Mouse (Mus musculus): ENCODE data around the gene Larp1b. TPM values are rescaled to one million over a fixed set of nuclear protein-coding genes. Genes with fewer than 3 reads are reported as not detected.

Gene Larp1b
- polyA plus RNA-seq, 1 experiment: 21.8 TPM

DNA sequence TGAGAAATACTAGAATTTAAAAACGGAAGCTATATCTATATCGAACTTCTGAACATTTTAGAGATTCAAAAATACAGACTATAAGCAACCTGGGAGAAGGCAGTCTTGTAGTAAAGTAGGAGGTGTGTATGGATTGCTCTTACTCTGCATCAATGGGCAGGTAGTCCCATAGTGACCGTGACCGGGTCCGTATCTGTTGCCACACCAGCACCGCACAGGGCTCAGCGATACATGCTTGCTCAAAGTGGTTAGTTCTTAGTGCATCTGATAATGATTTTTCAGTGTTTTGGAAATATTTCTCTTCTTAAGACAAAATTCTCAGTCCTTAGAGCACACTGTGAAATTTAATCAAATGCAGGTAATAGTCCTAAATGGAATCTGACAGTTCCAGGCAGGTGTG lies 62.8 kb downstream of the Larp1b start:
- H3K27ac ChIP-seq (ENCODE audit: insufficient read depth, low read length): no peak overlapping the region
- no peaks in the 10 kb centered on the region for H3K4me1 ChIP-seq (ENCODE audit: control insufficient read depth, insufficient read depth, low read length)
- TF ChIP-seq POLR2A (IDR thresholded peaks at IDR 0.05; ENCODE audit: extremely low read depth, insufficient read depth, low read length): no peak
- TF ChIP-seq CTCF (IDR thresholded peaks at IDR 0.05; ENCODE audit: extremely low read depth, insufficient read depth, low read length): no peak
- H3K4me3 ChIP-seq (ENCODE audit: insufficient read depth, low read length): no peak overlapping the region

DNA sequence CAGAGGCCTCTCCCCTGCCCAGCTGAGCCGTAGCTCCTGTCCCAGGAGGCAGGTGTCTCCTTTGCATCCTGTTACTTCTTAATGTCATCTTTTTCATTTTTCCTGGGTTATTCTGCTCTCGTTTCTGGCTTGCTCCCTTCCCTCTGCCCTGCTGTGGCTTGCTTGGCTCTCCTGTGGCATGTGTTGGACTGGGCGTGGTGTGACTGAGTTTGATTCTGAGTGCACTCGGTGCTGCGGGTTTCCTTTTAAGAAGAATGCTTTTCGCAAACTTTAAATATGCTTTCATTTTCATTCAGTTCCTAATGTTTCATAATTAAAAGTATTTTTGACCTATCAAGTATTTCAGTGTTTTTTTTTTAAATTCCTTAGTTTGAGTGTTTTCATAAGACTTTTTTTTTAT lies 65.3 kb downstream of the Larp1b start:
- TF ChIP-seq POLR2A (IDR thresholded peaks at IDR 0.05; ENCODE audit: extremely low read depth, insufficient read depth, low read length) (no peak), CTCF (IDR thresholded peaks at IDR 0.05; ENCODE audit: extremely low read depth, insufficient read depth, low read length) (no peak)
- Histone ChIP-seq H3K4me1 (ENCODE audit: control insufficient read depth, insufficient read depth, low read length) (no peaks in the 10 kb centered on the region), H3K27ac (ENCODE audit: insufficient read depth, low read length) (no peak overlapping the region), H3K4me3 (ENCODE audit: insufficient read depth, low read length) (no peak overlapping the region)

DNA sequence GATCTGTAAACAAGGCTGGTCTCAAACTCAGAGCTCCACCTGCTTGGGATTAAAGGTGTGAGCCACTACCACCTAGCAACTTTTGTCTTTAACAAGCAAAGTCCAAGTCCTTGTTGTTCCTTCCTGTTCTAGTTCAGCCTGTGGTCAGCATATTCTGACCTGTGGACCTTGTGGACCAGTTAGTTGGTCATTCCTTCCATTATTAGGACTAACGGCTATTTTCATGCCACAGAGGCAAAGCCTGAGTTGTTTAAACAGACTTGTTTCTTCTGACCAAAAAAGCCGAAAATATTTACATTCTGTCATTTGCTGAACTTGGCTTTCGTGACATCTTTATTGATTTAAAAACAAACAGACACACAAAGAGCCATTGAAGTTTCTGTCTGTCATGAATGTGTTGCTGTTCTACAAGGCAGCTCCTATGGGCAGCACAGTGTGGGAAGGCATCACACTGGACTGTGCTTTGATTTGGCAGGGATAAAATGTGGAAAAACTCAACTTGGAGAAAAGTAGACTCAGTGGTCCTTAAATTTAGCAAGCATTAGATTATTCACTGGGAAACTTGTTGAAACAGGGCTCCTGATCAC lies 68.5 kb downstream of the Larp1b start:
- H3K4me3 ChIP-seq (ENCODE audit: insufficient read depth, low read length): no peak overlapping the region
- peaks cover 1% of the 10 kb centered on the region; the same call in 1 of the 2 replicates for H3K4me1 ChIP-seq (ENCODE audit: control insufficient read depth, insufficient read depth, low read length)
- H3K27ac ChIP-seq (ENCODE audit: insufficient read depth, low read length): no peak overlapping the region
- TF ChIP-seq CTCF (IDR thresholded peaks at IDR 0.05; ENCODE audit: extremely low read depth, insufficient read depth, low read length) (no peak), POLR2A (IDR thresholded peaks at IDR 0.05; ENCODE audit: extremely low read depth, insufficient read depth, low read length) (no peak)

DNA sequence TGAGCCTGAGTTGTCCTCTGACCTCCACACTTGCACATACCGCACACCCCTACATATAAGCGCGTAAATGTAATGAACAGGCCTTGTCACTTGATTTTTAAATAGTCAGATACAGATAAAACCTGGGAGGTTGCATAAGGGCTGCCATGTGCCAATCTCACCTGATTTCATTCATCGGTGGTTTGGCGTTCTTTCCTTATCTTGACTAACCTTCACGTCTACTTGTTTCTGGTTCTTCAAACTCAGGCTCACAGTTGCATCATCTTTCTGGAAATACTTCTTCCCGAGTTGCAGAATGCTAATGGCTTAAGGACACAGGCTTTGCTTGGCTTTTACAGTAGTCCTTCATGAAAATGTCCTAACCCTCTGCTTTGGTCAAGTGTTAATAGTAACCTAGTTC lies 71.1 kb downstream of the Larp1b start:
- Histone ChIP-seq H3K4me3 (ENCODE audit: insufficient read depth, low read length) (no peak overlapping the region), H3K27ac (ENCODE audit: insufficient read depth, low read length) (no peak overlapping the region), H3K4me1 (ENCODE audit: control insufficient read depth, insufficient read depth, low read length) (peaks cover 1% of the 10 kb centered on the region; the same call in 1 of the 2 replicates)
- TF ChIP-seq POLR2A (IDR thresholded peaks at IDR 0.05; ENCODE audit: extremely low read depth, insufficient read depth, low read length) (no peak), CTCF (IDR thresholded peaks at IDR 0.05; ENCODE audit: extremely low read depth, insufficient read depth, low read length) (no peak)

DNA sequence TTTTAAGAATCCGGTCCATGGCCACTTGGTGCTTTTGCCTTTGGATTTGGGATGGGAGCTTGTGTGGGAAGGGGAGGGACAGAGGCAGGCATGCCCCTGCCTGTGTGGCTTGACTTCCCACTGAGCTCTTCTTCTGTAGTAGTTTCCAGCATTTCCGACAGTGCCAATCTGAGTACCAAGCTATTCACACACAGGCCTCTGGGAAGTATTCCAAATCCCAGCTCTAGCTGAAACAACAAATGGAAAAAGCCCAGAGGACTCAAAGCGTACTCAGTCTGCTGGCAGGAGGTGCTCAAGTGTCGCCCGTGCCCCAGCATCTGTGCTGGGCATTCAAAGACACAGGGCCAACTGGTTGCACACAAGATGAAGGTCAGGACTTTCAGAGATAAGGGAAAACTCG lies 72.4 kb downstream of the Larp1b start:
- Histone ChIP-seq H3K4me3 (ENCODE audit: insufficient read depth, low read length) (no peak overlapping the region), H3K27ac (ENCODE audit: insufficient read depth, low read length) (no peak overlapping the region), H3K4me1 (ENCODE audit: control insufficient read depth, insufficient read depth, low read length) (peaks cover 1% of the 10 kb centered on the region; the same call in 1 of the 2 replicates)
- TF ChIP-seq POLR2A (IDR thresholded peaks at IDR 0.05; ENCODE audit: extremely low read depth, insufficient read depth, low read length) (no peak), CTCF (IDR thresholded peaks at IDR 0.05; ENCODE audit: extremely low read depth, insufficient read depth, low read length) (no peak)

DNA sequence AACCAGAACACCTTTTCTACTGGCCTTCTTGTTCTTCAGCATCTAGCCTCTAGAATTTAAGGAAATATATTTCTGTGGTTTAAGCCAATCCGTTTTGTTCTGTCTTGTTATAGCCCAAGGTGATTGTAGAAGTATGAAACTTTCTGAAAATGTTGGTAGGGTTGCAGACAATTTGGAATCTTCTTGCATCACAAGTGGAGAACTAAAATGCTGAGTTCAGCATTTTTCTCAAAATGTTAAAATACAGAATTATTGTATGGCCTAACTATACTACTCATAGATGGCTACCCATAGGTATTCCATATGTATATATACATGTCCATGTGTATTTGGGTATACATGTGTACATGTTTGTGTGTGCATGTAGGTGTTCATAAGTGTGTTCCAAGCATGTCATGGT lies 81.1 kb downstream of the Larp1b start:
- Histone ChIP-seq H3K27ac (ENCODE audit: insufficient read depth, low read length) (no peak overlapping the region), H3K4me3 (ENCODE audit: insufficient read depth, low read length) (no peak overlapping the region), H3K4me1 (ENCODE audit: control insufficient read depth, insufficient read depth, low read length) (no peaks in the 10 kb centered on the region)
- TF ChIP-seq CTCF (IDR thresholded peaks at IDR 0.05; ENCODE audit: extremely low read depth, insufficient read depth, low read length) (no peak), POLR2A (IDR thresholded peaks at IDR 0.05; ENCODE audit: extremely low read depth, insufficient read depth, low read length) (no peak)

DNA sequence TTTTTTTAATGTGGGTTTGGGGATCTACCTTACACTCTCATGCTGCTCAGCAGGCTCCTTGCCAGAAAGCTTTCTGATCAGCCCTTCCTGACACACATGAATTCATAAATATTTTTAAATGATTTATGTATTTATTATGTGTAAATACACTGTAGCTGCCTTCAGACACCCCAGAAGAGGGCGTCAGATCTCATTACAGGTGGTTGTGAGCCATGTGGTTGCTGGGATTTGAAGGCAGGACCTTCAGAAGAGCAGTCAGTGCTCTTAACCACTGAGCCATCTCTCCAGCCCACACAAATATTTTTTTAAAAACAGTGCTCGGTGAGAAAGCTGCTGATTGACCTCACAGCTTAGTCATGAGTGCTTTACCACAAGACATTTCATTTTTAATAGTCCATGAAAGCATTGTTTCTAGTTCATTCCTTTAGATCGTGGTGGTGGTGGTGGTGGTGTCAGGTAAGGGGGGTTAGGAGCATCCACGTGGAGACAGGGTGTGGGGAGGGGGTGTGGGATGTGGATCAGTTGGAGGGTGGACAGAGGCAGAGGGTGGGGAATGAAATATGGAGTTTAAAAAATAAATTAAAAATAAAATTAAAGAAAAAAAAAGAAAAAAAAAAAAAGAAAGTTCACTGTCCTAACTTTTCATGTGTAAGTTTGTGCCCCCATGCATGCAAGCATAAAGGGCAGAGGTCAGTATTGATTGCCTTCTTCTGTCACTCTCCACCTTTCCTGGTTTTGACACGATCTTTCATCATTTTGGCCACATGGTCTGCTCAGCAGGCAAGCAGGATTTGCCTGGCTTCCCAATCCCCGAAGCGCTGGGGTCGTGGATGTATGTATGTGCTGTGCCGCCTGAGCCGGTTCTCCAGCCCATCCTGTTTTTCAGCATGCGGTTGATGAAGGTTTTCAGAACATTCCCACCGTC lies 81.9 kb downstream of the Larp1b start:
- Histone ChIP-seq H3K27ac (ENCODE audit: insufficient read depth, low read length) (no peak overlapping the region), H3K4me1 (ENCODE audit: control insufficient read depth, insufficient read depth, low read length) (no peaks in the 10 kb centered on the region), H3K4me3 (ENCODE audit: insufficient read depth, low read length) (no peak overlapping the region)
- no peak for TF ChIP-seq POLR2A (IDR thresholded peaks at IDR 0.05; ENCODE audit: extremely low read depth, insufficient read depth, low read length)
- TF ChIP-seq CTCF (IDR thresholded peaks at IDR 0.05; ENCODE audit: extremely low read depth, insufficient read depth, low read length): no peak

DNA sequence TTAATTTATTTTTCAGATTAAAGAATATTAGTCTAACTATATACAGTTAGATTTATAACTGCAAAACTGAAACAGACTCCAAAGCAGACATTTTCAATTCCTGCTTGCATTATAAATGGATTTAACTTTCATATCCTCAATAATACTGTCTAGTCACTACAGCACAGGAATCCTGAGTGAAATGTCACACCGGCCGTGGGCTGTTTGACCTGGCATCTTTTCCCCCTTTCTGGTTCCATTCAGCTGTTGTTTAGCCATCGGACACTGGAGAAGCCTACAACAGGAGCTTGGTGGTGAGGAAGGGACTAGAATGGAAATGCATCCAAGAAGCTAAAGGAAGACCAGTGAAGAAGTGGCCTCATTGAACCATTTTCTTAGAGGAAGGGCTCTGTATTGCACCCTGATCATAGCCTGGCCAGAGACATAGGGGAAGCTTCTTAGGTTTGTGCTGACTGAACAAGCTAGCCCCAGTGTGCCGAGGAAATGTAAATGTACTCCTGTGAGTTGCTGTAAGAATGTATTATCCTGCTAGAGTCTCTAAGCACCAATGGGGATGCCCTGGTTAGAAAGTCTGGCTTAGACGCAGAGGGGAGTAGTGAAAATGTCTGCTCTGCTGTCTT lies 88.8 kb downstream of the Larp1b start:
- TF ChIP-seq POLR2A (IDR thresholded peaks at IDR 0.05; ENCODE audit: extremely low read depth, insufficient read depth, low read length) (no peak), CTCF (IDR thresholded peaks at IDR 0.05; ENCODE audit: extremely low read depth, insufficient read depth, low read length) (no peak)
- Histone ChIP-seq H3K4me1 (ENCODE audit: control insufficient read depth, insufficient read depth, low read length) (no peaks in the 10 kb centered on the region), H3K27ac (ENCODE audit: insufficient read depth, low read length) (no peak overlapping the region), H3K4me3 (ENCODE audit: insufficient read depth, low read length) (no peak overlapping the region)

DNA sequence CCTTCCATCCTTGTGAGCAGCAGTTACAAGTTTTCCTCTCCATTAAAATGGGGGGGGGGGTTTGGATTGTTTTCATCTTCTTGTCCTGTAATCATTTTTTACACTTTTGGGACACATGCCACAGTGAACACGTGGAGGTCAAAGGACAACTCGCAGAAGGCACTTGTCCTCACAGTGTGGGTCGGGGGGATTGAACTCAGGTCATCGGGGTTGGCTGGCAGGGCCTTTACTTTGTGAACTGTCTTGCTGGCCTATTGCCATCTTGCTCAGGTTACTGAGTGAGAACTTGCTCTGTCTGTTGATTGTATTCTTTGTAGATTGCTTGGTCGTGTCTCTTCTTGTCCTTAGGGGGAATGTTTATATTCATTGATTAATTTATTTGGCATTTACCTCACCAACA lies 91.6 kb downstream of the Larp1b start:
- no peak overlapping the region for H3K4me3 ChIP-seq (ENCODE audit: insufficient read depth, low read length)
- no peak overlapping the region for H3K27ac ChIP-seq (ENCODE audit: insufficient read depth, low read length)
- H3K4me1 ChIP-seq (ENCODE audit: control insufficient read depth, insufficient read depth, low read length): no peaks in the 10 kb centered on the region
- no peak for TF ChIP-seq CTCF (IDR thresholded peaks at IDR 0.05; ENCODE audit: extremely low read depth, insufficient read depth, low read length)
- no peak for TF ChIP-seq POLR2A (IDR thresholded peaks at IDR 0.05; ENCODE audit: extremely low read depth, insufficient read depth, low read length)

All from cortical plate, adult 2 months (tissue).